Mouse (Mus musculus): Measurements from ENCODE around the gene Spop. TPM values are rescaled to one million over a fixed set of nuclear protein-coding genes. Genes with fewer than 3 reads are reported as not detected.

Gene Spop
- polyA plus RNA-seq, 1 experiment from 2014 or later = 112 TPM

- Histone ChIP-seq H3K4me2 (no peak overlapping the region), H3K4me3 (ENCODE audit: low read depth, low read length) (no peak overlapping the region), H3K27ac (ENCODE audit: low read depth) (no peak overlapping the region), H3K36me3 (ENCODE audit: insufficient read depth) (no peaks in the 10 kb centered on the region), H3K4me1 (ENCODE audit: insufficient read depth) (peaks cover 8% of the 10 kb centered on the region), H3K9ac (no peak overlapping the region), H3K27me3 (ENCODE audit: insufficient read depth, low read length) (peaks cover 59% of the 10 kb centered on the region), H3K9me3 (ENCODE audit: low read depth, low read length) (no peaks in the 10 kb centered on the region)
- DNase-seq = no peak
- TF ChIP-seq CTCF (IDR thresholded peaks at IDR 0.05; ENCODE audit: low read depth) = no peak
- ATAC-seq (ENCODE audit: insufficient read depth) = no peak
- WGBS = 63% methylated on average over 6 of the region's 6 CpGs
Measured at GRCm38 (mm10) chr11:95512383-95512782, 98.5 kb downstream of the Spop start.

- Histone ChIP-seq H3K27ac (ENCODE audit: low read depth) (no peak overlapping the region), H3K4me2 (peak overlapping the region; percentile 96), H3K9ac (peak overlapping the region; percentile 44), H3K9me3 (ENCODE audit: low read depth, low read length) (no peaks in the 10 kb centered on the region), H3K27me3 (ENCODE audit: insufficient read depth, low read length) (peaks cover 60% of the 10 kb centered on the region), H3K4me3 (ENCODE audit: low read depth, low read length) (peak overlapping the region; percentile 50), H3K36me3 (ENCODE audit: insufficient read depth) (no peaks in the 10 kb centered on the region), H3K4me1 (ENCODE audit: insufficient read depth) (peaks cover 4% of the 10 kb centered on the region; the same call in 1 of the 2 replicates)
- ATAC-seq (ENCODE audit: insufficient read depth) (peak; percentile 33; the same call in 1 of the 2 replicates), DNase-seq (peak; percentile 35)
- TF ChIP-seq CTCF (IDR thresholded peaks at IDR 0.05; ENCODE audit: low read depth) = no peak
- 0% methylated on average over 65 of the region's 66 CpGs for WGBS
Measured at GRCm38 (mm10) chr11:95513461-95514297, 99.8 kb downstream of the Spop start.

- ATAC-seq (ENCODE audit: insufficient read depth) (peak; percentile 62), DNase-seq (peak; percentile 66)
- H3K9ac ChIP-seq = peak within 1 kb of the TSS; percentile 44
- H3K9me3 ChIP-seq (ENCODE audit: low read depth, low read length) = no peaks in the 10 kb centered on the region
- peak within 1 kb of the TSS; percentile 96 for H3K4me2 ChIP-seq
- peaks cover 60% of the 10 kb centered on the region for H3K27me3 ChIP-seq (ENCODE audit: insufficient read depth, low read length)
- no peaks in the 10 kb centered on the region for H3K36me3 ChIP-seq (ENCODE audit: insufficient read depth)
- no peak within 1 kb of the TSS for H3K27ac ChIP-seq (ENCODE audit: low read depth)
- H3K4me1 ChIP-seq (ENCODE audit: insufficient read depth) = peaks cover 4% of the 10 kb centered on the region; the same call in 1 of the 2 replicates
- H3K4me3 ChIP-seq (ENCODE audit: low read depth, low read length) = peak within 1 kb of the TSS; percentile 50
- WGBS = under 1% methylated on average over 66 of the region's 66 CpGs
- TF ChIP-seq CTCF (IDR thresholded peaks at IDR 0.05; ENCODE audit: low read depth) = peak; percentile 36
Measured at GRCm38 (mm10) chr11:95514298-95514861, 100.5 kb downstream of the Spop start, which contains the start of gene Nxph3. Nxph3 (minus strand) TSS chr11:95514570.

GRCm38 (mm10) chr11:95515376-95516323 lies 101.8 kb downstream of the Spop start:
- H3K9me3 ChIP-seq (ENCODE audit: low read depth, low read length) = no peaks in the 10 kb centered on the region
- DNase-seq = no peak
- H3K27ac ChIP-seq (ENCODE audit: low read depth) = no peak overlapping the region
- H3K4me2 ChIP-seq = no peak overlapping the region
- no peaks in the 10 kb centered on the region for H3K36me3 ChIP-seq (ENCODE audit: insufficient read depth)
- 0 out of 2 replicates have a peak, but pooled peaks cover 4% of the 10 kb centered on the region for H3K4me1 ChIP-seq (ENCODE audit: insufficient read depth)
- H3K9ac ChIP-seq = no peak overlapping the region
- ATAC-seq (ENCODE audit: insufficient read depth) = no peak
- WGBS = 49% methylated on average over 17 of the region's 17 CpGs
- no peak overlapping the region; the same call in 1 of the 2 replicates for H3K4me3 ChIP-seq (ENCODE audit: low read depth, low read length)
- no peak for TF ChIP-seq CTCF (IDR thresholded peaks at IDR 0.05; ENCODE audit: low read depth)
- peaks cover 60% of the 10 kb centered on the region for H3K27me3 ChIP-seq (ENCODE audit: insufficient read depth, low read length)

- Histone ChIP-seq H3K27ac (ENCODE audit: low read depth) (no peak overlapping the region), H3K36me3 (ENCODE audit: insufficient read depth) (no peaks in the 10 kb centered on the region), H3K4me3 (ENCODE audit: low read depth, low read length) (no peak overlapping the region), H3K4me1 (ENCODE audit: insufficient read depth) (0 out of 2 replicates have a peak, but pooled peaks cover 4% of the 10 kb centered on the region), H3K4me2 (no peak overlapping the region), H3K9ac (no peak overlapping the region), H3K27me3 (ENCODE audit: insufficient read depth, low read length) (peaks cover 55% of the 10 kb centered on the region), H3K9me3 (ENCODE audit: low read depth, low read length) (no peaks in the 10 kb centered on the region)
- WGBS = 4% methylated on average over 5 of the region's 5 CpGs
- DNase-seq (no peak), ATAC-seq (ENCODE audit: insufficient read depth) (no peak)
- no peak for TF ChIP-seq CTCF (IDR thresholded peaks at IDR 0.05; ENCODE audit: low read depth)
Measured at GRCm38 (mm10) chr11:95516491-95516911, 102.6 kb downstream of the Spop start.

- Histone ChIP-seq H3K27ac (ENCODE audit: low read depth) (no peak overlapping the region), H3K9ac (no peak overlapping the region), H3K27me3 (ENCODE audit: insufficient read depth, low read length) (peaks cover 49% of the 10 kb centered on the region), H3K9me3 (ENCODE audit: low read depth, low read length) (no peaks in the 10 kb centered on the region), H3K4me1 (ENCODE audit: insufficient read depth) (0 out of 2 replicates have a peak, but pooled peaks cover 4% of the 10 kb centered on the region), H3K4me2 (no peak overlapping the region), H3K4me3 (ENCODE audit: low read depth, low read length) (no peak overlapping the region), H3K36me3 (ENCODE audit: insufficient read depth) (no peaks in the 10 kb centered on the region)
- ATAC-seq (ENCODE audit: insufficient read depth) (no peak), DNase-seq (no peak)
- no peak for TF ChIP-seq CTCF (IDR thresholded peaks at IDR 0.05; ENCODE audit: low read depth)
- 49% methylated on average over 6 of the region's 6 CpGs for WGBS
Measured at GRCm38 (mm10) chr11:95517162-95517561, 103.3 kb downstream of the Spop start.
